Mouse (Mus musculus): Measurements from ENCODE around the gene Mmgt2.

DNA sequence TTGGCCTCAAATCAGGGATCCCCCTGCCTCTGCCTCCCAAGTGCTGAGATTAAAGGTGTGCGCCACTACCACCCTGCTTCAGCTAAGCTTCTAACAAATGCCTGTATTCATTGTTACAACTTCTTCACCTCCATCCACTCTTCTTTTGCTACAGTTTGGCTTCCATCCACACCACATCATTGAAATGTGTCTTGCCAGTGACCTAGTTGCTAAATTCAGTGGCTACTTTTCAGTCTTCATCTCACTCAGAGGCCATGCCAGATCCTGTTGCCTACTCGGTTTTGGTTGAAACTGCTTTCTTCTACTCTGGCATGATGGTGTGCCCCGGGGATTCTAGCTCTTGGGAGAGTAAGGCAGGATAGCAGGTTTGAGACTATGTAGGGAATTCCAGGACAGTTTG lies 3.1 kb downstream of the Mmgt2 start:
- TF ChIP-seq CTCF (IDR thresholded peaks at IDR 0.05; ENCODE audit: control insufficient read depth, insufficient read depth, insufficient read length), result no peak
- TF ChIP-seq MAX (IDR thresholded peaks at IDR 0.05), result no peak
- no peak for TF ChIP-seq USF1 (IDR thresholded peaks at IDR 0.05; ENCODE audit: low read depth)

Data from C2C12 (cell line).